Mouse (Mus musculus): ENCODE results near the gene Pnldc1.
"Not testable (repeated sequence)": the region's sequence is repeated elsewhere in the genome, so short reads cannot be mapped to it uniquely, and the experiment has no call there.

Pnldc1 gene

GRCm38 (mm10) chr17:12905810-12906209 lies 4.2 kb downstream of the Pnldc1 start:
- DNase-seq = no peak

GRCm38 (mm10) chr17:12904349-12904748 lies 5.7 kb downstream of the Pnldc1 start:
- DNase-seq = no peak

- no peak for DNase-seq
These were observed 6.4 kb downstream of the Pnldc1 start for GRCm38 (mm10) chr17:12903372-12904333.

- DNase-seq = no peak
These were observed 7.7 kb downstream of the Pnldc1 start for GRCm38 (mm10) chr17:12902291-12902690.

GRCm38 (mm10) chr17:12898607-12899006 lies 11.4 kb downstream of the Pnldc1 start:
- DNase-seq = not testable (repeated sequence)

- DNase-seq = no peak
These were observed 12.4 kb downstream of the Pnldc1 start for GRCm38 (mm10) chr17:12897674-12898073.

GRCm38 (mm10) chr17:12892033-12892432 lies 18.0 kb downstream of the Pnldc1 start:
- no peak for DNase-seq

- DNase-seq = no peak
These were observed 19.0 kb downstream of the Pnldc1 start for GRCm38 (mm10) chr17:12891054-12891453.

GRCm38 (mm10) chr17:12887021-12887775 lies 22.8 kb downstream of the Pnldc1 start:
- no peak for DNase-seq

- DNase-seq = no peak
These were observed 23.4 kb downstream of the Pnldc1 start for GRCm38 (mm10) chr17:12886620-12887019.

- DNase-seq = no peak
These were observed 28.8 kb downstream of the Pnldc1 start for GRCm38 (mm10) chr17:12881216-12881615.

- DNase-seq = peak; percentile 86
These were observed 29.9 kb downstream of the Pnldc1 start for GRCm38 (mm10) chr17:12880178-12880577.

GRCm38 (mm10) chr17:12875734-12876133 lies 34.3 kb downstream of the Pnldc1 start, which contains the start of gene Mrgprh:
Mrgprh (plus strand) TSS chr17:12876034.
- no peak for DNase-seq

GRCm38 (mm10) chr17:12872275-12873028 lies 37.6 kb downstream of the Pnldc1 start:
- peak; percentile 54 for DNase-seq

- no peak for DNase-seq
These were observed 41.4 kb downstream of the Pnldc1 start for GRCm38 (mm10) chr17:12868640-12869039.

GRCm38 (mm10) chr17:12868043-12868442 lies 42.0 kb downstream of the Pnldc1 start, which contains the start of gene Mas1:
Mas1 (minus strand) TSS chr17:12868143.
- DNase-seq = no peak

- no peak for DNase-seq
These were observed 43.2 kb downstream of the Pnldc1 start for GRCm38 (mm10) chr17:12866853-12867252.

GRCm38 (mm10) chr17:12865407-12865806 lies 44.6 kb downstream of the Pnldc1 start:
- no peak for DNase-seq

GRCm38 (mm10) chr17:12864111-12864510 lies 45.9 kb downstream of the Pnldc1 start:
- DNase-seq = peak; percentile 55

GRCm38 (mm10) chr17:12859006-12859520 lies 51.0 kb downstream of the Pnldc1 start:
- no peak for DNase-seq

GRCm38 (mm10) chr17:12858072-12858471 lies 52.0 kb downstream of the Pnldc1 start:
- no peak for DNase-seq

GRCm38 (mm10) chr17:12857395-12857794 lies 52.6 kb downstream of the Pnldc1 start:
- no peak for DNase-seq

- no peak for DNase-seq
These were observed 55.6 kb downstream of the Pnldc1 start for GRCm38 (mm10) chr17:12854386-12854785.
